Mouse (Mus musculus): ENCODE results near the gene Runx3. TPM values are rescaled to one million over a fixed set of nuclear protein-coding genes. Genes with fewer than 3 reads are reported as not detected.

Runx3 gene
- polyA plus RNA-seq, 2 experiments, result 6.3 to 11.1 TPM

DNA sequence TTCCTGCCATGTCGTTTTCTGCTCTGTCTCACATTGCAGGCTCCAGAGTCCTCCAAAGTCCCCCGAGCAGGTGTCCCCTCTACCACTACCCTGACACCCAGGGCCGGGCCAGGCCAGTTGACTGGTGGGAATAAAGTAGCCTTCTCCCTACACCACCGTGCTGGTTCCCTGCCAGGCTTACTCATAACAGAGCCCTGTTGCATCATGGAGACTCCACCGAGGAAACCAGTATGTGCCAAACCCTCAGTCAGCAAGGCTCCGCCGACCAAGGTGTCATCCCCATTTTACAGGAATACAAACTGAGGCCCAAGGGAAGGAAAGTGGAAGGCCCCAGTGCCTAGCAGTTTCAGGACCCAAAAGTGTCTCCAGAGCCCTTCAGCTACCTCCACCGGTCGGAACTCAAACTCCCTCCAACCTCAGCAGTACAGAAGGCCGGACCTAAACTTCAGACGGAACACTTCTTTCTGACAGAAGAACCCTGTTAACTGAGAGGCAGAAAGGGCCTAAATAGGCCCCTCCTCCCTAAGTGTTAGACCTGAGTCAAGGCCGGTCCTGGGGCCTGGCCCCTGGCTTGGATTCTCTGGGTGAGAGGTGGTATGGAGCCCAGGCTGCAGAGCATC is 1.5 kb upstream of the Runx3 start:
- ATAC-seq (ENCODE audit: low FRiP score, low read depth) (no peak), DNase-seq (ENCODE audit: low spot score) (no peak)
- Histone ChIP-seq H3K9me3 (ENCODE audit: control insufficient read depth, low read length) (no peaks in the 10 kb centered on the region), H3K27ac (replicated peaks; ENCODE audit: low read depth, low read length) (no peak overlapping the region), H3K4me3 (replicated peaks; ENCODE audit: low read length) (no peak overlapping the region), H3K9ac (ENCODE audit: low read depth, low read length, severe bottlenecking) (no peak overlapping the region), H3K4me1 (ENCODE audit: control insufficient read depth, insufficient read depth, low read length) (peaks cover 4% of the 10 kb centered on the region; the same call in 1 of the 2 replicates), H3K4me2 (replicated peaks; ENCODE audit: low read depth, low read length, severe bottlenecking) (no peak overlapping the region), H3K36me3 (ENCODE audit: control insufficient read depth, insufficient read depth, low read length) (no peaks in the 10 kb centered on the region), H3K27me3 (ENCODE audit: control insufficient read depth, insufficient read depth, low read length) (no peaks in the 10 kb centered on the region)
- 85% methylated on average over 12 of the region's 12 CpGs for WGBS
- TF ChIP-seq POLR2A (IDR thresholded peaks at IDR 0.05; ENCODE audit: borderline replicate concordance, extremely low read depth, insufficient read depth, insufficient read length), result no peak

DNA sequence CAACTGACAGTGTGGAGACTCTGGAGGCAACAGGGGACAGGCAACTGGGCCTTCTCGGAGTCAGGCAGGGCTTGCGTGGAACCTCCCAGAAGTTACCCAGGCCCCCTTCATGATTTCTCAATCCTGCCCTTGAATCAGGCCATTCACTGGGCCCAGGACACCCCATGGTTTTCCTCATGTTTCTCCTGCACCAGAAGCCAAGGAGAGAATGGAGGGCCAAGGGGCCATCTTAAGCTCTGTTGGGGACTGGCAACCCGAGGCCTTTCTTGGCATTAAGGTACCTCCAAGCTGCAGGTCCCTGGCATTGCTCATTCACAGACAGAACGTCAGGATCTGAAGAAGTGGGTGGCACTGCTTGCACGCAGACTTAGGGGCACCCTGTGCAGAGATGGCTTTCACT is 3.3 kb downstream of the Runx3 start:
- peaks cover 5% of the 10 kb centered on the region for H3K4me1 ChIP-seq (ENCODE audit: control insufficient read depth, insufficient read depth, low read length)
- no peak for TF ChIP-seq POLR2A (IDR thresholded peaks at IDR 0.05; ENCODE audit: borderline replicate concordance, extremely low read depth, insufficient read depth, insufficient read length)
- no peak overlapping the region for H3K4me2 ChIP-seq (replicated peaks; ENCODE audit: low read depth, low read length, severe bottlenecking)
- no peak overlapping the region for H3K9ac ChIP-seq (ENCODE audit: low read depth, low read length, severe bottlenecking)
- ATAC-seq (ENCODE audit: low FRiP score, low read depth) (no peak), DNase-seq (ENCODE audit: low spot score) (no peak)
- no peaks in the 10 kb centered on the region for H3K27me3 ChIP-seq (ENCODE audit: control insufficient read depth, insufficient read depth, low read length)
- WGBS, result 81% methylated on average over 5 of the region's 5 CpGs
- no peak overlapping the region for H3K27ac ChIP-seq (replicated peaks; ENCODE audit: low read depth, low read length)
- H3K4me3 ChIP-seq (replicated peaks; ENCODE audit: low read length), result no peak overlapping the region
- no peaks in the 10 kb centered on the region for H3K36me3 ChIP-seq (ENCODE audit: control insufficient read depth, insufficient read depth, low read length)
- no peaks in the 10 kb centered on the region for H3K9me3 ChIP-seq (ENCODE audit: control insufficient read depth, low read length)

DNA sequence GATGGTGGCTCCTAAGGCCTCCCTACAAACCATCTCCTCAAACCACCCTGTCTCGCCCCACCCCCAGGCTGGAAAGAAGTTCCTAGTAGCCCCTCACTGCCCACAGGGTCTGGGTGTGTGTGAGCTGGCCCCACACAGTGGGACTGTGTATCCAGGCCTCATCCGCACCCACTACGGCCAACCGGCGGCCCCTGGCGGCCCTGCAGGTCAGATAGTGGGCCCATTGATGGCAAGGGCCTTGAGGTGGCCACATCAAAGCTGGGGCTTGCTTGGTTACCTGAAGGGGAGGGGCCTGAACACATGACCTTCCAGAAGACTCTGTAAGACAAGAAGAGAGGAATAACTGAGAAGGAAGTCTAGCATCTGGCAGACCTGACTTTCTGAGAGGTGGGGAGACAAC is 4.3 kb downstream of the Runx3 start:
- H3K4me3 ChIP-seq (replicated peaks; ENCODE audit: low read length), result no peak overlapping the region
- ATAC-seq (ENCODE audit: low FRiP score, low read depth), result no peak

DNA sequence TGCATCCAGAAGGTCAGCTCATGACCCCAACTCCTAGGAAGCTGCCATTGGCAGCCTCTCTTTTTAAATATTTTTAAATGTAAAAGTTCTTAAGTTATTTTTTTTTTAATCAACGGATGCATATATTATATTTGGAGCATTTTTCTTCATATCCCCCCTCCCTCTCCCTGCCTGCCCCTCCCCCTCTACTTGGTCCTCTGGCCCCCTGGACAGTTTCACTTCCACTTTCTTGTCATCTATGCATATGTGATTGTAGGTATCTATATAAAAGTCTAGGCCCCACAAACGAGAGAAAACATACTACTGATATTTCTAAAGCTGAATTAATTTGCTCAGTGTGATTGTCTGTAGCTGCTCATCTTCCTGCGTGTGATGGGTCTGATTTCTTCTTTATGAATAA is 4.7 kb downstream of the Runx3 start:
- H3K9me3 ChIP-seq (ENCODE audit: control insufficient read depth, low read length), result no peaks in the 10 kb centered on the region
- WGBS, result 83% methylated on average over 3 of the region's 3 CpGs
- DNase-seq (ENCODE audit: low spot score) (no peak), ATAC-seq (ENCODE audit: low FRiP score, low read depth) (no peak)
- H3K4me3 ChIP-seq (replicated peaks; ENCODE audit: low read length), result no peak overlapping the region
- H3K36me3 ChIP-seq (ENCODE audit: control insufficient read depth, insufficient read depth, low read length), result no peaks in the 10 kb centered on the region
- no peak overlapping the region for H3K9ac ChIP-seq (ENCODE audit: low read depth, low read length, severe bottlenecking)
- no peaks in the 10 kb centered on the region for H3K27me3 ChIP-seq (ENCODE audit: control insufficient read depth, insufficient read depth, low read length)
- H3K4me1 ChIP-seq (ENCODE audit: control insufficient read depth, insufficient read depth, low read length), result peaks cover 10% of the 10 kb centered on the region
- no peak overlapping the region for H3K4me2 ChIP-seq (replicated peaks; ENCODE audit: low read depth, low read length, severe bottlenecking)
- TF ChIP-seq POLR2A (IDR thresholded peaks at IDR 0.05; ENCODE audit: borderline replicate concordance, extremely low read depth, insufficient read depth, insufficient read length), result no peak
- H3K27ac ChIP-seq (replicated peaks; ENCODE audit: low read depth, low read length), result no peak overlapping the region

More for the DNA sequence above, 4.3 kb downstream of the Runx3 start:
- no peak overlapping the region for H3K27ac ChIP-seq (replicated peaks; ENCODE audit: low read depth, low read length)
- no peak overlapping the region for H3K9ac ChIP-seq (ENCODE audit: low read depth, low read length, severe bottlenecking)
- H3K36me3 ChIP-seq (ENCODE audit: control insufficient read depth, insufficient read depth, low read length), result no peaks in the 10 kb centered on the region
- no peaks in the 10 kb centered on the region for H3K27me3 ChIP-seq (ENCODE audit: control insufficient read depth, insufficient read depth, low read length)
- H3K4me1 ChIP-seq (ENCODE audit: control insufficient read depth, insufficient read depth, low read length), result peaks cover 10% of the 10 kb centered on the region
- 90% methylated on average over 6 of the region's 6 CpGs for WGBS
- no peak overlapping the region for H3K4me2 ChIP-seq (replicated peaks; ENCODE audit: low read depth, low read length, severe bottlenecking)
- DNase-seq (ENCODE audit: low spot score), result no peak
- no peaks in the 10 kb centered on the region for H3K9me3 ChIP-seq (ENCODE audit: control insufficient read depth, low read length)
- no peak for TF ChIP-seq POLR2A (IDR thresholded peaks at IDR 0.05; ENCODE audit: borderline replicate concordance, extremely low read depth, insufficient read depth, insufficient read length)

DNA sequence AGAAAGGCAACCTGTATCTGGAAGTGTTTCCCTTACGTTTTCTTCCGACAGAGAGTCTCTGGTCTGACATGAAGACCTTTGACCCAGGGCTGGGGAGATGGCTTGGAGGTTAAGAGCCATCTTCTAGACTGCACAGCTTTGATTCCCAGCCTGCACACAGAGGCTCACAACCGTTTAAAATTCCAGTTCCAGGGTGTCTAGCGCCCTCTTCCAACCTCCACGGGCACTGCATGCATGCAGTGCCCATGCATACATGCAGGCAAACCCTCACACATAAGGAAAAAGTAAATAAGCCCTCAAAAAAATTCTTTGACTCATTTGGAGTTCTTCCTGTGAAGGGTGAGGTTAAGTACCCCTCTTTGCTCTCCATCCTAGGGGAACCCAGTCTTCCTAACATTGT is 5.9 kb downstream of the Runx3 start:
- Histone ChIP-seq H3K9me3 (ENCODE audit: control insufficient read depth, low read length) (no peaks in the 10 kb centered on the region), H3K4me3 (replicated peaks; ENCODE audit: low read length) (no peak overlapping the region), H3K27me3 (ENCODE audit: control insufficient read depth, insufficient read depth, low read length) (no peaks in the 10 kb centered on the region), H3K36me3 (ENCODE audit: control insufficient read depth, insufficient read depth, low read length) (no peaks in the 10 kb centered on the region), H3K9ac (ENCODE audit: low read depth, low read length, severe bottlenecking) (no peak overlapping the region), H3K4me2 (replicated peaks; ENCODE audit: low read depth, low read length, severe bottlenecking) (no peak overlapping the region), H3K27ac (replicated peaks; ENCODE audit: low read depth, low read length) (no peak overlapping the region), H3K4me1 (ENCODE audit: control insufficient read depth, insufficient read depth, low read length) (peaks cover 10% of the 10 kb centered on the region)
- 66% methylated on average over 5 of the region's 5 CpGs for WGBS
- no peak for DNase-seq (ENCODE audit: low spot score)
- TF ChIP-seq POLR2A (IDR thresholded peaks at IDR 0.05; ENCODE audit: borderline replicate concordance, extremely low read depth, insufficient read depth, insufficient read length), result no peak
- ATAC-seq (ENCODE audit: low FRiP score, low read depth), result no peak

All from limb, embryonic 14.5 days (tissue).